Mouse (Mus musculus) heart, embryonic 13.5 days (tissue): ENCODE data around the gene Arhgap45. TPM values are rescaled to one million over a fixed set of nuclear protein-coding genes. Genes with fewer than 3 reads are reported as not detected.
A peak's percentile ranks its signal among the peaks of the same experiment; 100 is the strongest.

Source experiments
- ATAC-seq: fragments of 200-750 bp; cut with Nextera tagmentation; 2 replicates; pipeline ENCODE4 v1.8.0; 2017; ENCODE audit warnings: moderate TSS enrichment; ENCODE audit not compliant: insufficient number of reproducible peaks, low FRiP score, low TSS enrichment; ENCODE audit errors: extremely low read depth
- H3K27ac ChIP-seq: fragments of 300-500 bp; sonication (generic); replicated peaks from 2 replicates; pipeline ENCODE4 v1.5.1; 2015; ENCODE audit warnings: moderate library complexity, mild to moderate bottlenecking, inconsistent platforms
- H3K27me3 ChIP-seq: fragments of 300-500 bp; sonication (generic); replicated peaks from 2 replicates; pipeline ENCODE4 v1.6.1; 2015; ENCODE audit warnings: mild to moderate bottlenecking, inconsistent platforms
- H3K36me3 ChIP-seq: fragments of 300-500 bp; sonication (generic); 2 replicates; pipeline ENCODE4 v1.6.1; 2015; ENCODE audit warnings: mild to moderate bottlenecking, inconsistent platforms
- H3K4me1 ChIP-seq: fragments of 300-500 bp; sonication (generic); 2 replicates; pipeline ENCODE4 v1.6.1; 2015; ENCODE audit warnings: inconsistent platforms
- H3K4me2 ChIP-seq: fragments of 300-500 bp; sonication (generic); 2 replicates; pipeline ENCODE4 v1.6.1; 2015; ENCODE audit warnings: inconsistent platforms, mild to moderate bottlenecking, moderate library complexity
- H3K4me3 ChIP-seq: fragments of 300-500 bp; sonication (generic); 2 replicates; pipeline ENCODE4 v1.5.1; 2015; ENCODE audit warnings: moderate library complexity, mild to moderate bottlenecking, inconsistent platforms
- H3K9ac ChIP-seq: fragments of 300-500 bp; sonication (generic); 2 replicates; pipeline ENCODE4 v1.6.1; 2015; ENCODE audit warnings: inconsistent platforms, mild to moderate bottlenecking, moderate library complexity
- H3K9me3 ChIP-seq: fragments of 300-500 bp; sonication (generic); 2 replicates; pipeline ENCODE4 v1.6.1; 2016; ENCODE audit warnings: inconsistent platforms
- WGBS: fragments of 180-500 bp; shearing (Covaris S2); methylation state at CpG from one replicate; pipeline ENCODE4 v1.1.7; 2015; ENCODE audit warnings: mixed read lengths; 5-methylcytosine and 5-hydroxymethylcytosine counted together
- polyA plus RNA-seq: library from polyadenylated mRNA; unstranded; fragments of >200 nt; fragmentation: Nextera tagmentation; extraction: Ambion mirVana; gene quantifications from 2 replicates; pipeline ENCODE4 v1.2.1, GENCODE M21; 2015

Arhgap45 gene
- polyA plus RNA-seq, 1 experiment from 2014 or later, result 6.5 TPM

DNA sequence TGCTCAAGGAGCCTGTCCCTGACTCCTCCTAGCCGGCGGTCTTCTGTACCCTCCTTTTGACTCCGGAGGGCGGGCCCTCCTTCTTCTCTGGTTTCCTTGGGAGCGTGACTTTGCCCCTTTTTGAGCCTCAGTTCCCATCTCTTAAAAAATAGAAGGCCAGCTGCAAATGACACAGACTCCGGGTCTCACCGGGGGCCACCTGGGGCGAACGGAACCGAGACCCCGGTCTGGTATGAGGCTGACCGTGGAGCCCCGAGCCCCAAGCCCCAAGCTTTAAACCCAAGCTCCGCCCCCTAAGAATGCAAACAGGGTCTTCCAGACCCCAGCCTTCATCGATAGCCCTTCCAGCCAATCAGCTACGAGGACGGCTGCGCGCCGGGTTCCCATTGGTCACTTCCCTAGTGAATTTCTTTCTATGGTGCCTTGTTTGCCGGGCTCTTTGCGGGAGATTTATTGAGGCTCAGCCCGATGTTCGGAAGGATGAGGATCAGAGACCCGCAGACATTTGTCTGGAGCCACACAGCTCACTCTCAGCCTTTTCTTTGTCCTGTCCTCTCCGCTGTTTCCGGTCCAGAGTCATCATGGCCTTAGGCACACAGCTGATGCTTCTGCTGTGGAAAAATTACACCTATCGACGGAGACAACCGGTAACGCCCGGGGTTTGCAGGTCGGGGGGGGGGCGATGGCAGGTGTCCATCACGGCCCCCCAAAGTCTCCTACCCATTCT is 19.3 kb upstream of the Arhgap45 start:
- Histone ChIP-seq H3K27me3 (peaks cover 24% of the 10 kb centered on the region), H3K9ac (peak overlapping the region; percentile 83), H3K4me1 (peaks cover 16% of the 10 kb centered on the region), H3K27ac (peak overlapping the region; percentile 75), H3K4me3 (peak overlapping the region; percentile 61), H3K4me2 (peak overlapping the region; percentile 78), H3K36me3 (peaks cover 37% of the 10 kb centered on the region), H3K9me3 (no peaks in the 10 kb centered on the region)
- 1% methylated on average over 35 of the region's 35 CpGs for WGBS
- no peak; the same call in none of the 2 replicates for ATAC-seq

DNA sequence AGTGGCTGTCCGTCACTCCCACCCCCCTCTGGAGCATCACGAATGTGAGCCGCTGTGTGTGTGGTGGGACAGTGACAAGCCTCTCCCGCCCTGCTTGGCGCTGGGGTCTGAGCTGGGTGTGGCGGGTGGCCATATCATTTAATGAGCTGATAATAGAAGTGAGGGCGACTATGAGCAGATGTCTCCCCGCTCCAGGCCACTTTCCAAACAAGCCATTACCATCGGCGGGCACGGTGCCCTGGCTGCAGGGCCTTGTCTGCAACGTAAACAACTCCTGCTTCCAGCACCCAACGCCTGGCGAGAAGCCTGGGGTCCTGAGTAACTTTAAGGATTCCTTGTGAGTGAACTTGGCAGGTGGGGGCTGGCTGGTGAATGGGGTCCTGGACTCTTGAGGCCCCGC is 18.6 kb upstream of the Arhgap45 start:
- peak overlapping the region; percentile 61 for H3K4me3 ChIP-seq
- H3K9ac ChIP-seq, result peak overlapping the region; percentile 83
- H3K36me3 ChIP-seq, result peaks cover 31% of the 10 kb centered on the region
- 10% methylated on average over 15 of the region's 15 CpGs for WGBS
- peaks cover 30% of the 10 kb centered on the region for H3K27me3 ChIP-seq
- H3K4me1 ChIP-seq, result peaks cover 22% of the 10 kb centered on the region
- peak overlapping the region; percentile 75 for H3K27ac ChIP-seq
- no peaks in the 10 kb centered on the region for H3K9me3 ChIP-seq
- peak overlapping the region; percentile 78 for H3K4me2 ChIP-seq
- no peak for ATAC-seq

DNA sequence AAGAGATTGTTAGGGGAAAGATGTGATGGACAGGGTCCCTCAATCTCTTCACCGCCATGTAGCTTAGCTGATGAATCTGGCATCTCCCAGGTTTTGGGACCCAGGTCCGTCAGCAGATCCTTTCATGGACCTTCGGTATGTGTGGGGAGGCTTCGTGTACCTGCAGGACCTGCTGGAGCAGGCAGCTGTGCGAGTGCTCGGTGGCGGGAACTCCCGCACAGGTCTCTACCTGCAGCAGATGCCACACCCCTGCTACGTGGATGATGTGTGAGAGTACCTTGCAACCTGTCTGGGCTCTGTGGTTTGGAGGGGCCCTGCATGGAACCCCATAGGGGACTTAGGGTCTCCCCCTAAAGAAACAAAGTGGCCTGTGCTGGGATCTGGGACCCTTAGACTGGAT is 14.5 kb upstream of the Arhgap45 start:
- H3K4me3 ChIP-seq, result no peak overlapping the region
- ATAC-seq, result no peak
- no peaks in the 10 kb centered on the region for H3K36me3 ChIP-seq
- WGBS, result 73% methylated on average over 9 of the region's 9 CpGs
- H3K27ac ChIP-seq, result no peak overlapping the region
- no peak overlapping the region for H3K9ac ChIP-seq
- H3K27me3 ChIP-seq, result peaks cover 38% of the 10 kb centered on the region
- peaks cover 33% of the 10 kb centered on the region for H3K4me1 ChIP-seq
- H3K4me2 ChIP-seq, result no peak overlapping the region
- H3K9me3 ChIP-seq, result no peaks in the 10 kb centered on the region

DNA sequence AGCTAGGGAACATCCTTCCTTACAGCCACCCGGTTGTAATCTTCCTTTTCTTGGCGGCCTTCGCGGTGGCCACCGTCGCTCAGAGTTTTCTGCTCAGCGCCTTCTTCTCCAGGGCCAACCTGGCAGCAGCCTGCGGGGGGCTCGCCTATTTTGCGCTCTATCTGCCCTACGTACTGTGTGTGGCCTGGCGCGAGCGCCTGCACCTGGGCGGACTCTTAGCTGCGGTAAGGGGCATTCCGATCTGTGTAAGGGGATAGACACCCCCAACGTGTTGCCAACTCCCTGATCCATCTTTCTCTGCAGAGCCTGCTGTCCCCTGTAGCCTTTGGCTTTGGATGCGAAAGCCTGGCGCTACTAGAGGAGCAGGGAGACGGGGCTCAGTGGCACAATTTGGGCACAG is 13.6 kb upstream of the Arhgap45 start:
- 28% methylated on average over 21 of the region's 21 CpGs for WGBS
- Histone ChIP-seq H3K36me3 (no peaks in the 10 kb centered on the region), H3K4me3 (no peak overlapping the region), H3K27ac (no peak overlapping the region), H3K4me1 (peaks cover 27% of the 10 kb centered on the region), H3K27me3 (peaks cover 38% of the 10 kb centered on the region), H3K9me3 (no peaks in the 10 kb centered on the region), H3K9ac (peak overlapping the region; percentile 54; the same call in 1 of the 2 replicates), H3K4me2 (peak overlapping the region; percentile 6)
- ATAC-seq, result no peak

DNA sequence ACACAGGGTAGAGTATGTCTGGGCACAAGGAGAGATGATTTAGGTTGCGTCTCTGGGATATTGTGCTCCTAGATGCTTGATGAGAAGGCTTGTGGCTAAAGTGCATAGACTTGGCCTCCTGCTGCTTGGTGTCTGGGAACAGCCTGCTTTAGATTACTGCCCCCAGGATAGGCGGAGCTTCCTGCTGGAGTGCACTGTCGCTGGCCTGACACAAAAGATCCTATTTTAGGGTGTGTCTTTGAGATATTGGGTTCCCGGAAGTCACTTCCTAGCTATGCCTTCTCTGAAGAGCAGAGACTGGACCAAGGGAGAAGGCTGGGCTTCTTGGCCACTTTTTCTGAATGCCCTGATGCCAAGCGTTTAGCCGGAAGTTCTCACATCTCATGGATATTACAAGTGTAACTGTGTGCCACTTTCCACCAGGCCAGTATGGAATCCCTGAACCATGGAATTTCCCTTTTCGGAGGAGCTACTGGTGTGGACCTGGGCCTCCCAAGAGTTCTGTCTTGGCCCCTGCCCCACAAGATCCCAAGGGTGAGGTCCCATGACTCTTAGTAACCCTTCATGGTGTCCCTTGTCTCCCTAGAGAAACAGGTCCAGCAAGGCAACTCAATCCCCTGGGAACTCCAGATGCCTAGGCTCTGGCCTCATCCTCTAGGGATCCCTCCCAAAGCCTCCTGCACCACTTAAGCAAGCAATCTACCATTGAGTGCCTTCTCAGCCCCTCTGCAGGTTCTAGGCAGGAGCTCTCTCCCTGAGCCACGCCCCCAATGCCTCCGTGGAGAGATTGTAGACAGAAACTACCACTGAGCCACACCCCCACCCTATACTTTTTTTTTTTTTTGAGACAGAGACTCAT is 12.8 kb upstream of the Arhgap45 start:
- Histone ChIP-seq H3K27me3 (peaks cover 38% of the 10 kb centered on the region), H3K9me3 (no peaks in the 10 kb centered on the region), H3K4me2 (no peak overlapping the region), H3K4me1 (peaks cover 21% of the 10 kb centered on the region), H3K36me3 (peaks cover 6% of the 10 kb centered on the region), H3K9ac (peak overlapping the region; percentile 54), H3K4me3 (no peak overlapping the region), H3K27ac (no peak overlapping the region)
- 43% methylated on average over 9 of the region's 9 CpGs for WGBS
- no peak for ATAC-seq

DNA sequence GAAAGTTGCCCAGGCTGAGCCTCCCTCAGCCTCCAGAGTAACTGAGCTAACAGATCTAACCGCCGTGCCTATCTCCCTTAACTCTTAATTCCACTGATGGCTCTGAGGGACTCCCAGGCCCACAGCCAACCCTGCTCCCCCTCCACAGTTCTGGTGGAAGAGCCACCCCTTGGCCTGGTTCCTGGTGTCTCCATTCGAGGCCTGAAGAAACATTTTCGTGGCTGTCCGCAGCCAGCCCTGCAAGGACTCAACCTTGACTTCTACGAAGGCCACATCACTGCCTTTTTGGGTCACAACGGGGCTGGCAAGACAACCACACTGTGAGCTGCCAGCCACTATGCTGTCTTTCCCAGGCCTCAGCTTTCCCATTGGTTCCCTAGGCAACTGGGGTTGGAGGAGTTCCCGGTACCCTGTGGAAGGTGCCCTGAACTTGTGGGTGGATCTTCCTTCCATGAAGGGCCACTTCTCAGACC is 12.2 kb upstream of the Arhgap45 start:
- 76% methylated on average over 8 of the region's 8 CpGs for WGBS
- ATAC-seq, result no peak
- Histone ChIP-seq H3K27me3 (peaks cover 34% of the 10 kb centered on the region), H3K9ac (no peak overlapping the region), H3K36me3 (peaks cover 13% of the 10 kb centered on the region), H3K4me3 (no peak overlapping the region), H3K9me3 (no peaks in the 10 kb centered on the region), H3K4me2 (no peak overlapping the region), H3K4me1 (peaks cover 21% of the 10 kb centered on the region), H3K27ac (no peak overlapping the region)

DNA sequence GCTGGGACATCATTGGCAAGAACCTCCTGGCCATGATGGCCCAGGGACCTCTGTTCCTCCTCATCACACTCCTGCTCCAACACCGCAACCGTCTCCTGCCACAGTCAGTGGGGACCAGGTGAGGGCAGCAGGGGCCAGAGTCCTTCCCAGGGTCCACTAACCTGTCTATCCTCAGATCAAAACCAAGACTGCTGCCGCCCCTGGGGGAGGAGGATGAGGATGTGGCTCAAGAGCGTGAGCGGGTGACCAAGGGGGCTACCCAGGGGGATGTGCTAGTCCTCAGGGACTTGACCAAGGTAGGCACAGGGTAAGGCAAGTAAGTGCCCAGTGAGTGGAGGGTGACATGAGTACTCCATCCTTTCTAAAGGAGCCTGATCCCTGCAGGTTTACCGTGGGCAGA is 4.7 kb upstream of the Arhgap45 start:
- Histone ChIP-seq H3K27ac (no peak overlapping the region), H3K9me3 (peaks cover 22% of the 10 kb centered on the region), H3K4me1 (peaks cover 11% of the 10 kb centered on the region), H3K36me3 (peaks cover 39% of the 10 kb centered on the region), H3K27me3 (peaks cover 52% of the 10 kb centered on the region), H3K4me3 (no peak overlapping the region), H3K9ac (no peak overlapping the region), H3K4me2 (no peak overlapping the region)
- WGBS, result 83% methylated on average over 6 of the region's 6 CpGs
- no peak for ATAC-seq

DNA sequence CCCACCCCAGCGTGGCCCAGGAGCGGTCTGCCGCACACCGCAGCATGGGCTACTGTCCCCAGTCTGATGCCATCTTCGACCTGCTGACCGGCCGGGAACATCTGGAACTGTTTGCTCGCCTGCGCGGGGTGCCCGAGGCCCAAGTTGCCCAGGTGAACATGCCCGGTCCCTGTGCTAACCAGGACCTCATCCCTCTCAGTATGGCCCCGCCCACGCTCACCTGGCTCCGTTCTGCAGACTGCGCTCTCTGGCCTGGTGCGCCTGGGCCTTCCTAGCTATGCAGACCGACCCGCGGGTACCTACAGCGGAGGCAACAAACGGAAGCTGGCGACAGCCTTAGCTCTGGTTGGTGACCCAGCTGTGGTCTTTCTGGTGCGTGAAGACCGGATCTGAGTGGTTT is 2.8 kb upstream of the Arhgap45 start:
- H3K27ac ChIP-seq, result no peak overlapping the region
- 43% methylated on average over 25 of the region's 25 CpGs for WGBS
- no peak for ATAC-seq

DNA sequence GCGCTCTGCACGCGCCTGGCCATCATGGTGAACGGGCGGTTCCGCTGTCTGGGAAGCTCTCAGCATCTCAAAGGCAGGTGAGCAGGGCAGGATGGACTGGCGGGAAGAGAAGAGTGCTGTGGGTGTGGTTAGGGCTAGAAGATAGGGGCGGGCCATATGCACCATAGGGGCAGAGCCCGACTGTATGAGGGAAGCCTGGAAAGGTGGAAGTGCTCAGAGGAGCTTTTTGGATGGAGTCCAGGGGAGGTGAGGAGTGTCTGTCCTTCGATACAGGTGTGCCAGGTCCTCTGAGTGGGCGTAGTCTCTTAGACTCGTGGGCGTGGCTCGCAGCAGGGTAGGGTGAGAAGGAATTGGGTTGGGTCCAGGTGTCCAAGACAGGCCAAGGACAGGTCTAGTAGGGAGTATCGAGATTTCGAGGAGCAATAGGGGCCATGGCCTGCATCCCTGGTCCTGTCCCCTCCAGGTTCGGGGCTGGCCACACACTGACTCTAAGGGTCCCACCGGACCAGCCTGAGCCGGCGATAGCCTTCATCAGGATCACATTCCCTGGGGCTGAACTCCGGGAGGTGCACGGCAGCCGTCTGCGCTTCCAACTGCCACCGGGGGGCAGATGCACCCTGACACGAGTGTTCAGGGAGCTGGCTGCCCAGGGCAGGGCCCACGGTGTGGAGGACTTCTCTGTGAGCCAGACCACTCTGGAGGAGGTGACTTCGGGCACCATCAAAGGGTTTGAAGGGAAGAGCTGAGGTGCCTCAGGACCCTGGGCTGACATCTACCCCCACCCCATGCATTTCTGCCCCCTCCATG is 1.8 kb upstream of the Arhgap45 start:
- Histone ChIP-seq H3K9ac (no peak overlapping the region), H3K36me3 (peaks cover 22% of the 10 kb centered on the region), H3K27ac (no peak overlapping the region), H3K4me3 (0 out of 2 replicates have a peak overlapping the region, but pooled peaks have one; percentile 1), H3K4me2 (no peak overlapping the region), H3K9me3 (peaks cover 21% of the 10 kb centered on the region), H3K27me3 (peaks cover 57% of the 10 kb centered on the region), H3K4me1 (peaks cover 26% of the 10 kb centered on the region)
- ATAC-seq, result no peak
- 24% methylated on average over 28 of the region's 28 CpGs for WGBS

More for the DNA sequence above, 2.8 kb upstream of the Arhgap45 start:
- Histone ChIP-seq H3K9me3 (peaks cover 22% of the 10 kb centered on the region), H3K27me3 (peaks cover 57% of the 10 kb centered on the region), H3K4me2 (no peak overlapping the region), H3K9ac (no peak overlapping the region), H3K36me3 (peaks cover 33% of the 10 kb centered on the region), H3K4me3 (no peak overlapping the region), H3K4me1 (peaks cover 15% of the 10 kb centered on the region)

DNA sequence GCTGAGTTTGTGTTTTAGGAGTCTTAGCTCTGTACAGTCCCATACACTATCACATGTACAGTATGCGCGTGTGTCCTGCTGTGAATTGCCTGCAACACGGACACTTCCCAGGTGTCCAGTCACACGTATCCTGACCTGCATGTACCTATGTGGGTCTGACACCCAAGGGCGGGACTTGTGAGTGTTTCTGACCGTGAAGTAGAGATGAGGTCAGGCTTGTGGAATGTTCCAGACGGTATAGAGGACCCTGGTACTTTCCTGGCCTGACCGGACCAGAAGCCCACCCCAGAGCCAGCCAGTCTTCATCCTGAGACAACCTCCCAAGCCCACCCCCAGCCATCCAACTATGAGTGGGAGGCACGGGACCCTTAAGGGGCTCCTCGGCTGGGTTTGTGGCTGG is 870 bp upstream of the Arhgap45 start:
- H3K9ac ChIP-seq, result no peak overlapping the region
- ATAC-seq, result no peak
- no peak overlapping the region for H3K4me2 ChIP-seq
- H3K27me3 ChIP-seq, result peaks cover 57% of the 10 kb centered on the region
- no peak overlapping the region for H3K4me3 ChIP-seq
- H3K9me3 ChIP-seq, result peaks cover 12% of the 10 kb centered on the region; the same call in 1 of the 2 replicates
- WGBS, result 59% methylated on average over 10 of the region's 10 CpGs
- peaks cover 35% of the 10 kb centered on the region for H3K4me1 ChIP-seq
- H3K36me3 ChIP-seq, result peaks cover 13% of the 10 kb centered on the region
- H3K27ac ChIP-seq, result no peak overlapping the region

DNA sequence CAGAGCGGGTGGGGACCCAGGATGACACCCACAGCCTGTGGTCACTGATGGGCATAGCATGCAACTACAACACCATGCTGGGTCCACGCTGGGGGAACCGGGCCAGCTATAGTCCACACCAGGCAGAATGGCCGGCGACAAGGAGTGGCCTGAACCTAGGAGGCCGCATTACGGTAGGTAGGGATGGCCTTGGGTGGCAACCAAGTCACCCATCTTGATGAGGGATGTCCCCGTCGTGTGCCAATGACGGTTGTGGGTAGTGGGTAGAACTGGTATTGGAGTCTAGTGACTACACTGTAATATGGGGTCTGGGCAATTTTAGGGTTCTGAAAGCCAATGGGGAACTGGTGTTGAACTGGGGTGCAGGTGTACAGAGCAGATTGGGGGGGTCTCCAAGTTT is 478 bp downstream of the Arhgap45 start:
- H3K9ac ChIP-seq, result no peak overlapping the region
- peaks cover 52% of the 10 kb centered on the region for H3K27me3 ChIP-seq
- peaks cover 37% of the 10 kb centered on the region for H3K4me1 ChIP-seq
- H3K9me3 ChIP-seq, result no peaks in the 10 kb centered on the region
- H3K36me3 ChIP-seq, result 0 out of 2 replicates have a peak, but pooled peaks cover under 1% of the 10 kb centered on the region
- no peak overlapping the region for H3K4me2 ChIP-seq
- H3K4me3 ChIP-seq, result peak overlapping the region; percentile 29
- WGBS, result 82% methylated on average over 10 of the region's 10 CpGs
- no peak overlapping the region for H3K27ac ChIP-seq
- ATAC-seq, result no peak
